Mouse (Mus musculus) spleen, adult 2 months (tissue): ENCODE data around the gene Prelid1. TPM values are rescaled to one million over a fixed set of nuclear protein-coding genes. Genes with fewer than 3 reads are reported as not detected.

Experiments used
- DNase-seq, 2 experiments: peaks; one replicate each; pipeline versions ENCODE4 v3.0.0 to v3.0.0-alpha.2; 2012 to 2021; ENCODE audit warnings: low spot score in 2 of 2, low read depth in 1 of 2
- H3K27ac ChIP-seq: fragments of 200-500 bp; 2 replicates; pipeline ENCODE4 v1.5.1; 2012; ENCODE audit warnings: low read length, inconsistent platforms; ENCODE audit not compliant: insufficient read depth
- H3K27me3 ChIP-seq: fragments of 200-500 bp; 2 replicates; pipeline ENCODE4 v1.6.1; 2012; ENCODE audit warnings: mild to moderate bottlenecking, moderate library complexity, low read length, inconsistent platforms; ENCODE audit not compliant: control insufficient read depth, insufficient read depth
- H3K36me3 ChIP-seq: fragments of 200-500 bp; 2 replicates; pipeline ENCODE4 v1.6.1; 2012; ENCODE audit warnings: mild to moderate bottlenecking, low read length, inconsistent platforms; ENCODE audit not compliant: control insufficient read depth, insufficient read depth
- H3K4me1 ChIP-seq: fragments of 200-500 bp; 2 replicates; pipeline ENCODE4 v1.6.1; 2011; ENCODE audit warnings: inconsistent platforms; ENCODE audit not compliant: control insufficient read depth, insufficient read depth, insufficient read length
- H3K4me3 ChIP-seq: fragments of 200-500 bp; 2 replicates; pipeline ENCODE4 v1.5.1; 2011; ENCODE audit warnings: mild to moderate bottlenecking, inconsistent platforms; ENCODE audit not compliant: insufficient read depth, insufficient read length; ENCODE audit errors: extremely low read depth
- CTCF ChIP-seq: fragments of 200-500 bp; IDR thresholded peaks from 2 replicates; pipeline ENCODE4 v1.5.1; 2011; ENCODE audit warnings: mild to moderate bottlenecking, inconsistent platforms; ENCODE audit not compliant: insufficient read depth, insufficient read length, insufficient replicate concordance; ENCODE audit errors: extremely low read depth
- POLR2A ChIP-seq: fragments of 200-500 bp; IDR thresholded peaks from 2 replicates; pipeline ENCODE4 v1.6.1; 2011; ENCODE audit warnings: low read depth, low read length, inconsistent platforms
- WGBS: fragments of 180-500 bp; shearing (Covaris S2); methylation state at CpG from one replicate; pipeline ENCODE4 v1.1.7; 2018; 5-methylcytosine and 5-hydroxymethylcytosine counted together
- polyA plus RNA-seq: library from polyadenylated mRNA; depleted of rRNA; stranded (reverse); fragments of >200 nt; gene quantifications from 2 replicates; pipeline ENCODE4 v1.2.3, GENCODE M21; 2012

The Prelid1 gene
- polyA plus RNA-seq, 1 experiment, result 195 TPM

GRCm38 (mm10) chr13:55330567-55331400 is 10.5 kb downstream of the Prelid1 start:
- Histone ChIP-seq H3K27me3 (no peaks in the 10 kb centered on the region), H3K4me3 (no peak overlapping the region), H3K36me3 (peaks cover 3% of the 10 kb centered on the region), H3K27ac (no peak overlapping the region), H3K4me1 (peaks cover 16% of the 10 kb centered on the region; the same call in 1 of the 2 replicates)
- no peak for DNase-seq
- WGBS, result 74% methylated on average over 14 of the region's 14 CpGs
- TF ChIP-seq CTCF (no peak), POLR2A (no peak)

DNA sequence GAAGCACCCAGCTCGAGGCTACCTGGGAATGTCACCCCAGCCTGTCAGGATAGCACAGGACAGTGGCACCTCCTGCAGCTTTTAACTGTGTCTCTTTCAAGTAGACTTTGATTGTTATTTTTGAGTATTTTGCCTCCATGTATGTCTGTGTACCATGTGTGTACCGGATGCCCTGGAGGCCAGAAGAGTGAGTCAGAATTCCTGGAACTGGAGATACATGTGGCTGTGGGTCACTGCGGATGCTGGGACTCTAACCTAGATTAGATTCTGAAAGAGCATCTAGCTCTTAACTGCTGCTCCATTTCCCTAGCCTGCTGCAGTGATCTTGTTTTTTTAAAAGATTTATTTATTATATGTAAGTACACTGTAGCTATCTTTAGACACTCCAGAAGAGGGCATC is 12.0 kb downstream of the Prelid1 start:
- H3K36me3 ChIP-seq, result no peaks in the 10 kb centered on the region
- WGBS, result 88% methylated on average over 3 of the region's 3 CpGs
- H3K4me3 ChIP-seq, result no peak overlapping the region
- no peak overlapping the region for H3K27ac ChIP-seq
- no peak for TF ChIP-seq CTCF
- TF ChIP-seq POLR2A, result no peak
- DNase-seq, result no peak
- H3K27me3 ChIP-seq, result no peaks in the 10 kb centered on the region
- peaks cover 16% of the 10 kb centered on the region; the same call in 1 of the 2 replicates for H3K4me1 ChIP-seq

- Histone ChIP-seq H3K27me3 (no peaks in the 10 kb centered on the region), H3K27ac (no peak overlapping the region), H3K36me3 (no peaks in the 10 kb centered on the region), H3K4me1 (no peaks in the 10 kb centered on the region), H3K4me3 (no peak overlapping the region)
- no peak for DNase-seq
- no peak for TF ChIP-seq CTCF
- no peak for TF ChIP-seq POLR2A
- WGBS, result 89% methylated on average over 4 of the region's 4 CpGs
These were observed 15.4 kb downstream of the Prelid1 start for GRCm38 (mm10) chr13:55335701-55336100.

GRCm38 (mm10) chr13:55337341-55337975 is 17.2 kb downstream of the Prelid1 start:
- no peaks in the 10 kb centered on the region for H3K36me3 ChIP-seq
- no peak overlapping the region for H3K4me3 ChIP-seq
- no peak for DNase-seq
- TF ChIP-seq CTCF, result no peak
- TF ChIP-seq POLR2A, result no peak
- no peaks in the 10 kb centered on the region for H3K4me1 ChIP-seq
- WGBS, result 89% methylated on average over 10 of the region's 10 CpGs
- no peaks in the 10 kb centered on the region for H3K27me3 ChIP-seq
- no peak overlapping the region for H3K27ac ChIP-seq

DNA sequence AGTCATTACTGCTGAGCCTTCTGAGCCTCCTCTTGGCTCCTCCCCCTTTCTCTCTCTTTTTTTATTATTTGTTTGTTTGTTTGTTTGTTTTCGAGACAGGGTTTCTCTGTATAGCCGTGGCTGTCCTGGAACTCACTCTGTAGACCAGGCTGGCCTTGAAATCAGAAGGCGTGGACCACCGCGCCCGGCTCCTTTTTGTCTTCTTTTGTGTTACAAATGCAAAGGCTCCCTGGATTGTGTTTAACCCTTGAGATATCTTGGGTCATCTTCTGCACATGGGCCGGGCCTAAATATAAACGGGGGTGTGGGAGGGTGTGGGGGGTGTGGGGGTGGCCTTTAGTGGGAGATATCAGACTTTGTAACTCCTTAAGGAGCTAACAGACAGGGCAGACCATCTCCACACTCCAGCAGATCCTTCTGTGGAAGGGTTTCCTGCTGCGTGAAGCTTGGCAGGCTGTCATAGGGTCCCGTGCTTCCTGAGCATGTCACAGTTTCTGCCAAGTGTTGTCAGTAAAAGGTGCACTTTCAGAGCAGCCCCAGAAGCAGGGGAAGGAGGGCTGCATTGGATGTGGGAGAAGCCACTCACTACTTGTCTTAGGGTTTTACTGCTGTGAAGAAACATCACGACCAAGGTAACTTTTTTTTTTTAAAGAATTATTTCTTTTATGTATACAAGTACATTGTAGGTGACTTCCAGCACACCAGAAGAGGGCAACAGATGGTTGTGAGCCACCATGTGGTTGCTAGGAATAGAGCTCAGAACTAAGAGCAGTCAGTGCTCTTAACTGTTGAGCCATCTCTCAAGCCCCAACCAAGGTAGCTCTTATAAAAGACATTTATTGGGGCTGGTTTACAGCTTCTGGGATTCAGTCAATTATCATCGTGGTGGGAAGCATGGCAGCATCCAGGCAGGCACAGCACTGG is 18.1 kb downstream of the Prelid1 start:
- H3K4me3 ChIP-seq, result no peak overlapping the region
- TF ChIP-seq CTCF (no peak), POLR2A (no peak)
- WGBS, result 79% methylated on average over 12 of the region's 12 CpGs
- no peaks in the 10 kb centered on the region for H3K36me3 ChIP-seq
- no peaks in the 10 kb centered on the region for H3K4me1 ChIP-seq
- no peak for DNase-seq
- H3K27me3 ChIP-seq, result no peaks in the 10 kb centered on the region
- no peak overlapping the region for H3K27ac ChIP-seq

DNA sequence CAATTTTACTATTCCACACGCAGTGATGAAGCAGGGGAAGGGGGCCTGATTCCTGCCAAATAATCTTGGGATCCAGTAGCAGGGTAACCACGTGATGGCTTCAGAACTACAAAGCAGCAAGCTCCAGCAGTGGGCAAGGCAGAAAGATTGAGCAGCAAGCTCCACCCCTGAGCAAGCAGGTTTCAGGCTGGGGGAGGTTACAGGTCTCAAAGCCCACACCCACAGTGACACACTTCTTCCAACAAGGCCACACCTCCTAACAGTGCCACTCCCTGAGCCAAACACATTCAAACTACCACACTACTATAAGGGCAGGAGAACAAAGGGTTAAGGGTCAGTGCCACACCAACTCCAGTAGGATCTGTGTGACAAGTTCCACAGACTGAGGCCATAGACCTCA is 19.0 kb downstream of the Prelid1 start:
- 50% methylated on average over 2 of the region's 2 CpGs for WGBS
- Histone ChIP-seq H3K4me1 (no peaks in the 10 kb centered on the region), H3K27me3 (no peaks in the 10 kb centered on the region), H3K36me3 (peaks cover 4% of the 10 kb centered on the region; the same call in 1 of the 2 replicates), H3K27ac (no peak overlapping the region), H3K4me3 (no peak overlapping the region)
- TF ChIP-seq CTCF, result no peak
- no peak for DNase-seq
